Mouse (Mus musculus): ENCODE measurements at regions not wholly inside any gene's neighbourhood (a gene's known extent, or its start where the extent isn't known, plus 50 kb on each side); places are given as distances from the start of the nearest gene placed in this dataset.

- no peak for ATAC-seq (replicated peaks in 1 of 2; ENCODE audit: insufficient read depth in 1 of 2, low FRiP score in 2 of 2, low TSS enrichment in 1 of 2, low read depth in 1 of 2, poor library complexity in 2 of 2, severe bottlenecking in 2 of 2)
These were observed 164.7 kb downstream of the Grb14 start for GRCm38 (mm10) chr2:64860113-64860512.

- ATAC-seq (replicated peaks in 1 of 2; ENCODE audit: insufficient read depth in 1 of 2, low FRiP score in 2 of 2, low TSS enrichment in 1 of 2, low read depth in 1 of 2, poor library complexity in 2 of 2, severe bottlenecking in 2 of 2), result peak; percentile 71 to 78; a peak in 3 of 4 replicates
These were observed 170.9 kb downstream of the Grb14 start for GRCm38 (mm10) chr2:64853918-64854317.

- ATAC-seq (replicated peaks in 1 of 2; ENCODE audit: insufficient read depth in 1 of 2, low FRiP score in 2 of 2, low TSS enrichment in 1 of 2, low read depth in 1 of 2, poor library complexity in 2 of 2, severe bottlenecking in 2 of 2), result no peak
These were observed 171.9 kb downstream of the Grb14 start for GRCm38 (mm10) chr2:64852913-64853312.

- no peak for ATAC-seq (replicated peaks in 1 of 2; ENCODE audit: insufficient read depth in 1 of 2, low FRiP score in 2 of 2, low TSS enrichment in 1 of 2, low read depth in 1 of 2, poor library complexity in 2 of 2, severe bottlenecking in 2 of 2)
These were observed 173.7 kb downstream of the Grb14 start for GRCm38 (mm10) chr2:64851096-64851495.

- ATAC-seq (replicated peaks in 1 of 2; ENCODE audit: insufficient read depth in 1 of 2, low FRiP score in 2 of 2, low TSS enrichment in 1 of 2, low read depth in 1 of 2, poor library complexity in 2 of 2, severe bottlenecking in 2 of 2), result no peak
These were observed 174.1 kb downstream of the Grb14 start for GRCm38 (mm10) chr2:64850656-64851055.

GRCm38 (mm10) chr2:64824494-64824893 is 200.3 kb downstream of the Grb14 start:
- ATAC-seq (replicated peaks in 1 of 2; ENCODE audit: insufficient read depth in 1 of 2, low FRiP score in 2 of 2, low TSS enrichment in 1 of 2, low read depth in 1 of 2, poor library complexity in 2 of 2, severe bottlenecking in 2 of 2), result no peak

- ATAC-seq (replicated peaks in 1 of 2; ENCODE audit: insufficient read depth in 1 of 2, low FRiP score in 2 of 2, low TSS enrichment in 1 of 2, low read depth in 1 of 2, poor library complexity in 2 of 2, severe bottlenecking in 2 of 2), result no peak
These were observed 200.9 kb downstream of the Grb14 start for GRCm38 (mm10) chr2:64823905-64824304.

- no peak for ATAC-seq (replicated peaks in 1 of 2; ENCODE audit: insufficient read depth in 1 of 2, low FRiP score in 2 of 2, low TSS enrichment in 1 of 2, low read depth in 1 of 2, poor library complexity in 2 of 2, severe bottlenecking in 2 of 2)
These were observed 201.7 kb downstream of the Grb14 start for GRCm38 (mm10) chr2:64823074-64823473.

- no peak for ATAC-seq (replicated peaks in 1 of 2; ENCODE audit: insufficient read depth in 1 of 2, low FRiP score in 2 of 2, low TSS enrichment in 1 of 2, low read depth in 1 of 2, poor library complexity in 2 of 2, severe bottlenecking in 2 of 2)
These were observed 206.6 kb downstream of the Grb14 start for GRCm38 (mm10) chr2:64818159-64818558.

Measured in hematopoietic stem cell, adult 5-6 weeks (primary cell).